ENCODE assay signal across 14 mouse cellular contexts in genomic region chr6:122952401-122952800, GRCm38 (mm10). TPM values are rescaled to one million over a fixed set of nuclear protein-coding genes. Genes with fewer than 3 reads are reported as not detected.
DNase-seq lines count a peak whose midpoint lies in the region; ATAC-seq and TF ChIP-seq lines count a peak whose summit lies in the region.
"Had no signal": no experiment of that assay in that cellular context is flagged by ENCODE, and none has a peak within 500 bp of the region (broad histone marks: within the 10 kb centered on the region; RNA-seq: fewer than 3 reads in every experiment).

TSS of gene Clec4a3 (plus strand) at chr6:122952515.

- 88% methylated on average over 8 of the region's 8 CpGs for WGBS in forebrain, postnatal 0 days

- no peak within 1 kb of the TSS for H3K4me2 ChIP-seq in forebrain, postnatal 0 days (ENCODE audit: low read depth)
- H3K4me2 ChIP-seq: midbrain, embryonic 12.5 days; stomach, embryonic 15.5 days had no signal

- no peaks in the 10 kb centered on the region for H3K9me3 ChIP-seq in forebrain, postnatal 0 days (ENCODE audit: low read length)
- H3K9me3 ChIP-seq: midbrain, embryonic 12.5 days; stomach, embryonic 15.5 days had no signal

- no peak within 1 kb of the TSS for H3K27ac ChIP-seq in forebrain, postnatal 0 days (ENCODE audit: low read depth, low read length)
- H3K27ac ChIP-seq: midbrain, embryonic 12.5 days; stomach, embryonic 15.5 days had no signal

- H3K9ac ChIP-seq in forebrain, postnatal 0 days = no peak within 1 kb of the TSS
- H3K9ac ChIP-seq: midbrain, embryonic 12.5 days; stomach, embryonic 15.5 days had no signal

- DNase-seq in frontal cortex, postnatal 10 days (ENCODE audit: low spot score in 2 of 2) = peak; percentile 5 to 8
- no peak for DNase-seq in frontal cortex, postnatal 36 days (ENCODE audit: low spot score in 2 of 2)
- peak; percentile 29 to 37 for DNase-seq in lung, adult 18-20 months
- DNase-seq in lung, postnatal 10 days = no peak
- DNase-seq in lung, postnatal 14 days = peak; percentile 17
- peak; percentile 60 for DNase-seq in splenic B cell, adult 2 months (ENCODE audit: low read depth, low spot score)
- DNase-seq in urinary bladder, adult 18-20 months (ENCODE audit: low spot score in 2 of 2) = no peak
- DNase-seq in forebrain, postnatal 0 days = no peak
- DNase-seq: kidney, postnatal 10 days had no signal

- no peak within 1 kb of the TSS for H3K4me3 ChIP-seq in forebrain, postnatal 0 days (ENCODE audit: low read depth, low read length)
- H3K4me3 ChIP-seq: midbrain, embryonic 12.5 days; stomach, embryonic 15.5 days had no signal

- no peaks in the 10 kb centered on the region for H3K36me3 ChIP-seq in splenic B cell, adult 2 months (ENCODE audit: control insufficient read depth, insufficient read depth, low read length, poor library complexity, severe bottlenecking)
- H3K36me3 ChIP-seq in forebrain, postnatal 0 days (ENCODE audit: insufficient read depth) = no peaks in the 10 kb centered on the region
- H3K36me3 ChIP-seq: midbrain, embryonic 12.5 days; stomach, embryonic 15.5 days had no signal

- ATAC-seq in forebrain, postnatal 0 days = no peak
- ATAC-seq: forebrain, embryonic 14.5 days; hindbrain, embryonic 16.5 days; Patski had no signal

- H3K27me3 ChIP-seq in splenic B cell, adult 2 months (ENCODE audit: control insufficient read depth, insufficient read depth, low read length, poor library complexity, severe bottlenecking) = no peaks in the 10 kb centered on the region
- no peaks in the 10 kb centered on the region for H3K27me3 ChIP-seq in forebrain, postnatal 0 days (ENCODE audit: insufficient read depth, low read length)
- H3K27me3 ChIP-seq: midbrain, embryonic 12.5 days; stomach, embryonic 15.5 days had no signal

- no peak for TF ChIP-seq CTCF in forebrain, postnatal 0 days (IDR thresholded peaks at IDR 0.05; ENCODE audit: low read depth)

- no peaks in the 10 kb centered on the region for H3K4me1 ChIP-seq in forebrain, postnatal 0 days (ENCODE audit: insufficient read depth)
- H3K4me1 ChIP-seq: midbrain, embryonic 12.5 days; stomach, embryonic 15.5 days had no signal

RNA-seq across cellular contexts. Expression of gene Clec4a3, which starts in this region (rescaled TPM):
- 0.38 and 0.57 TPM in 2 replicates for total RNA-seq in forebrain, postnatal 0 days (2014; rRNA removed)
- 1.1 and 1.5 TPM in 2 replicates for polyA plus RNA-seq in forebrain, postnatal 0 days (2015; fragmentation: Nextera tagmentation; extraction: Ambion mirVana)
- polyA plus RNA-seq: Patski had no signal

Comparison
In these comparisons a context has a peak if more than half of its experiments do, and no peak if none do; other contexts are left out.
1. DNase-seq: peak in frontal cortex, postnatal 10 days (2 of 2), lung, adult 18-20 months (2 of 2), lung, postnatal 14 days (single experiment) and splenic B cell, adult 2 months (single experiment); none in frontal cortex, postnatal 36 days (0 of 2), lung, postnatal 10 days (single experiment), urinary bladder, adult 18-20 months (0 of 2) and forebrain, postnatal 0 days (single experiment).